ENCODE assay signal across 25 mouse cellular contexts in the genomic region with DNA sequence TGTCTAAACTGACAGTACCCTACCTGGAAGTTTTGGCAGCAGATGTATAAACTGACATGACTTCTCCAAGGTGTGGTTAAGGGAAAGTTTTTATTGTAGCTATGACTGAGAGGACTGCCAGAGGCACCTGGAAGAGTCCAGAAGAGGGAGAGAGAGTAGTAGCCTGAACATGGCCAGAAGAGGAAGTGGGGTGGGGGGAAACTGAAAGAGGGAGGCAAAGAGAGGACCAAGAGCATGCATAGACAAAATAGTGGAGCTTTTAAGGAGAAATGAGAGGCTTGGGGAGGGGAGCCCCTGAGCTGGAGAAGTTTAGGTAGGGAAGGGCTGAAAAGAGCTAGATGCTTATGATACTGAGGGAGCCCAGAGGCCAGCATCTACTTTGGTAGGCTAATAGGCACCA.
"Had no signal": no experiment of that assay in that cellular context is flagged by ENCODE, and none has a peak within 500 bp of the region (broad histone marks: within the 10 kb centered on the region; RNA-seq: fewer than 3 reads in every experiment).

No protein-coding gene starts in this region.

- H3K4me3 ChIP-seq: gastrocnemius, adult 2 months; heart, adult 2 months; heart, embryonic 12.5 days; hindbrain, embryonic 10.5 days; hindbrain, embryonic 12.5 days; hindbrain, embryonic 15.5 days; kidney, embryonic 15.5 days; limb, embryonic 13.5 days; limb, embryonic 15.5 days; liver, embryonic 12.5 days had no signal

- H3K4me2 ChIP-seq: heart, embryonic 12.5 days; hindbrain, embryonic 12.5 days; hindbrain, embryonic 15.5 days; kidney, embryonic 15.5 days; limb, embryonic 13.5 days; limb, embryonic 15.5 days; liver, embryonic 12.5 days had no signal

- H3K36me3 ChIP-seq: heart, embryonic 12.5 days; hindbrain, embryonic 10.5 days; hindbrain, embryonic 12.5 days; hindbrain, embryonic 15.5 days; kidney, embryonic 15.5 days; limb, embryonic 13.5 days; limb, embryonic 15.5 days; liver, embryonic 12.5 days had no signal

- DNase-seq: gastrocnemius, adult 2 months; gastrocnemius, postnatal 10 days; gastrocnemius, postnatal 25 days; heart, adult 11 months; heart, adult 2 months; heart, postnatal 10 days; kidney, adult 11 months; kidney, adult 2 months; kidney, adult 9 months; kidney, postnatal 14 days; kidney, postnatal 36 days; layer of hippocampus, adult 9-11 months; layer of hippocampus, postnatal 36 days; left cerebral cortex, postnatal 4 days had no signal

- H3K4me1 ChIP-seq: hindbrain, embryonic 15.5 days; kidney, embryonic 15.5 days; limb, embryonic 13.5 days; limb, embryonic 15.5 days; liver, embryonic 12.5 days had no signal

- H3K9me3 ChIP-seq: hindbrain, embryonic 10.5 days; hindbrain, embryonic 12.5 days; hindbrain, embryonic 15.5 days; kidney, embryonic 15.5 days; limb, embryonic 13.5 days; limb, embryonic 15.5 days; liver, embryonic 12.5 days had no signal

- ATAC-seq: hindbrain, postnatal 0 days; intestine, embryonic 16.5 days; liver, embryonic 12.5 days had no signal

- H3K27me3 ChIP-seq: heart, embryonic 12.5 days; hindbrain, embryonic 12.5 days; hindbrain, embryonic 15.5 days; kidney, embryonic 15.5 days; limb, embryonic 13.5 days; limb, embryonic 15.5 days; liver, embryonic 12.5 days had no signal

- H3K27ac ChIP-seq: gastrocnemius, adult 2 months; heart, adult 2 months; hindbrain, embryonic 12.5 days; hindbrain, embryonic 15.5 days; hindbrain, postnatal 0 days; kidney, embryonic 15.5 days; kidney, postnatal 0 days; limb, embryonic 13.5 days; limb, embryonic 15.5 days; liver, embryonic 12.5 days had no signal

- H3K9ac ChIP-seq: heart, embryonic 12.5 days; hindbrain, embryonic 12.5 days; hindbrain, embryonic 15.5 days; kidney, embryonic 15.5 days; limb, embryonic 13.5 days; limb, embryonic 15.5 days; liver, embryonic 12.5 days had no signal
